Mouse (Mus musculus) spleen, adult 2 months (tissue): ENCODE data around the gene Zbtb20. TPM values are rescaled to one million over a fixed set of nuclear protein-coding genes. Genes with fewer than 3 reads are reported as not detected.
A peak's percentile ranks its signal among the peaks of the same experiment; 100 is the strongest.

ENCODE experiments used
- DNase-seq, 2 experiments: peaks; one replicate each; pipeline versions ENCODE4 v3.0.0 to v3.0.0-alpha.2; 2012 to 2021; ENCODE audit warnings: low spot score in 2 of 2, low read depth in 1 of 2
- H3K27ac ChIP-seq: fragments of 200-500 bp; 2 replicates; pipeline ENCODE4 v1.5.1; 2012; ENCODE audit warnings: low read length, inconsistent platforms; ENCODE audit not compliant: insufficient read depth
- H3K27me3 ChIP-seq: fragments of 200-500 bp; 2 replicates; pipeline ENCODE4 v1.6.1; 2012; ENCODE audit warnings: mild to moderate bottlenecking, moderate library complexity, low read length, inconsistent platforms; ENCODE audit not compliant: control insufficient read depth, insufficient read depth
- H3K36me3 ChIP-seq: fragments of 200-500 bp; 2 replicates; pipeline ENCODE4 v1.6.1; 2012; ENCODE audit warnings: mild to moderate bottlenecking, low read length, inconsistent platforms; ENCODE audit not compliant: control insufficient read depth, insufficient read depth
- H3K4me1 ChIP-seq: fragments of 200-500 bp; 2 replicates; pipeline ENCODE4 v1.6.1; 2011; ENCODE audit warnings: inconsistent platforms; ENCODE audit not compliant: control insufficient read depth, insufficient read depth, insufficient read length
- H3K4me3 ChIP-seq: fragments of 200-500 bp; 2 replicates; pipeline ENCODE4 v1.5.1; 2011; ENCODE audit warnings: mild to moderate bottlenecking, inconsistent platforms; ENCODE audit not compliant: insufficient read depth, insufficient read length; ENCODE audit errors: extremely low read depth
- CTCF ChIP-seq: fragments of 200-500 bp; IDR thresholded peaks from 2 replicates; pipeline ENCODE4 v1.5.1; 2011; ENCODE audit warnings: mild to moderate bottlenecking, inconsistent platforms; ENCODE audit not compliant: insufficient read depth, insufficient read length, insufficient replicate concordance; ENCODE audit errors: extremely low read depth
- POLR2A ChIP-seq: fragments of 200-500 bp; IDR thresholded peaks from 2 replicates; pipeline ENCODE4 v1.6.1; 2011; ENCODE audit warnings: low read depth, low read length, inconsistent platforms
- WGBS: fragments of 180-500 bp; shearing (Covaris S2); methylation state at CpG from one replicate; pipeline ENCODE4 v1.1.7; 2018; 5-methylcytosine and 5-hydroxymethylcytosine counted together
- polyA plus RNA-seq: library from polyadenylated mRNA; depleted of rRNA; stranded (reverse); fragments of >200 nt; gene quantifications from 2 replicates; pipeline ENCODE4 v1.2.3, GENCODE M21; 2012

The Zbtb20 gene
- polyA plus RNA-seq, 1 experiment: 8.6 TPM

DNA sequence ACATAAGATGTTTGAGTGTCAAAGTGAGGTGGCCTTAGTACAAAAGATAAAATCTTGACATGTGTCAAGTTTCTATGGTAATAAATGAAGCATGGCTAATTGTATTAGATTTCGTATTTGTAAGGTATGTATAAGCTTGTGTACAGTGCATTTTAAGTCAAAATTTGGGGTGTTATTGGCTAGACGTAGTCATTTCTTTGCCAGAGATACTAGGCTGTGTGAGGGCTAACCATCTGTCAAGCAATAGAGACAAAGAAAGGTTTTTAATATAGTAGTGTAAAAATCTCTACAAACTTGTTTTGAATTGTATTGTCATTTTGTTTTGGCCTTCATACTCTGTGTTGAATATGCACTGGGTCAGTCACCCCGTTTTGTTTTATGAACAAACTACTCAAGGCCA lies 4.4 kb downstream of the Zbtb20 start:
- TF ChIP-seq POLR2A: no peak
- no peak overlapping the region for H3K27ac ChIP-seq
- WGBS: 90% methylated on average over 3 of the region's 3 CpGs
- DNase-seq: no peak
- H3K4me1 ChIP-seq: no peaks in the 10 kb centered on the region; the same call in 1 of the 2 replicates
- H3K4me3 ChIP-seq: no peak overlapping the region
- no peaks in the 10 kb centered on the region for H3K27me3 ChIP-seq
- no peaks in the 10 kb centered on the region for H3K36me3 ChIP-seq

- no peaks in the 10 kb centered on the region for H3K27me3 ChIP-seq
- H3K4me1 ChIP-seq: no peaks in the 10 kb centered on the region
- H3K4me3 ChIP-seq: no peak overlapping the region
- H3K27ac ChIP-seq: no peak overlapping the region
- H3K36me3 ChIP-seq: no peaks in the 10 kb centered on the region
- 87% methylated on average over 2 of the region's 2 CpGs for WGBS
- DNase-seq: no peak
- TF ChIP-seq POLR2A (no peak), CTCF (no peak)
These were observed 9.9 kb downstream of the Zbtb20 start for GRCm38 (mm10) chr16:42885538-42885937.

- 91% methylated on average over 7 of the region's 7 CpGs for WGBS
- no peak for DNase-seq
- no peaks in the 10 kb centered on the region for H3K27me3 ChIP-seq
- no peak overlapping the region for H3K27ac ChIP-seq
- H3K4me3 ChIP-seq: no peak overlapping the region; the same call in 1 of the 2 replicates
- H3K36me3 ChIP-seq: no peaks in the 10 kb centered on the region
- TF ChIP-seq CTCF (no peak), POLR2A (no peak)
- no peaks in the 10 kb centered on the region for H3K4me1 ChIP-seq
These were observed 10.3 kb downstream of the Zbtb20 start for GRCm38 (mm10) chr16:42885964-42886363.

GRCm38 (mm10) chr16:42897125-42897693 lies 21.5 kb downstream of the Zbtb20 start:
- WGBS: 54% methylated on average over 3 of the region's 3 CpGs
- no peak overlapping the region for H3K27ac ChIP-seq
- no peaks in the 10 kb centered on the region for H3K36me3 ChIP-seq
- no peak overlapping the region for H3K4me3 ChIP-seq
- H3K4me1 ChIP-seq: no peaks in the 10 kb centered on the region
- DNase-seq: no peak
- TF ChIP-seq CTCF (no peak), POLR2A (no peak)
- H3K27me3 ChIP-seq: no peaks in the 10 kb centered on the region

DNA sequence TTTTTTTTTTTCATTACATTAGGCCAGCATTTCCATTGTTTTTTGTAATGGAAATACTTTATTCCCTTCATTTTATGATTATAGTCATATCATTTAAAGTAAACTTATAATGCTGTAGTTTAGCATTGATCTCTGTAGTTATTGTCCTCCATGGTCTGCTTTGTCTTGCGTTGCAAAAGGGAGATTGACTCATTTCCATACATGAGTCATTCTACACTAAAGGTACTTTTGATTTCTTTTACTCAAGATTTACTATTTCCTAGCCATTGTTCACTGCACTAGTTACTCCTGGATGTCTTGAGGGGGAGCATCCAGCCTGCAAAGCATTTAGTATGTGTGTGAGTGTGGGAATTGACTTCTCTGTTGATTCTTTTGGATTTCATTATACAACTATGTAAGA lies 24.6 kb downstream of the Zbtb20 start:
- H3K27me3 ChIP-seq: no peaks in the 10 kb centered on the region
- WGBS: 79% methylated on average over 1 of the region's 1 CpGs
- TF ChIP-seq POLR2A: no peak
- TF ChIP-seq CTCF: no peak

GRCm38 (mm10) chr16:42907283-42907701 lies 31.6 kb downstream of the Zbtb20 start:
- WGBS: 0% methylated on average over 4 of the region's 4 CpGs
- Histone ChIP-seq H3K4me3 (peak overlapping the region; percentile 59), H3K27ac (peak overlapping the region; percentile 76), H3K4me1 (peaks cover 2% of the 10 kb centered on the region; the same call in 1 of the 2 replicates), H3K36me3 (no peaks in the 10 kb centered on the region), H3K27me3 (no peaks in the 10 kb centered on the region)
- TF ChIP-seq CTCF (no peak), POLR2A (no peak)
- DNase-seq: peak; percentile 7 to 18

More for the DNA sequence above, 24.6 kb downstream of the Zbtb20 start:
- Histone ChIP-seq H3K36me3 (no peaks in the 10 kb centered on the region), H3K4me3 (no peak overlapping the region), H3K4me1 (no peaks in the 10 kb centered on the region), H3K27ac (no peak overlapping the region)
- no peak for DNase-seq

GRCm38 (mm10) chr16:42908381-42908780 lies 32.7 kb downstream of the Zbtb20 start:
- H3K4me3 ChIP-seq: no peak overlapping the region
- H3K27ac ChIP-seq: no peak overlapping the region
- TF ChIP-seq CTCF (no peak), POLR2A (no peak)
- peaks cover 2% of the 10 kb centered on the region; the same call in 1 of the 2 replicates for H3K4me1 ChIP-seq
- no peak for DNase-seq
- no peaks in the 10 kb centered on the region for H3K27me3 ChIP-seq
- no peaks in the 10 kb centered on the region for H3K36me3 ChIP-seq
